In the genomic region with DNA sequence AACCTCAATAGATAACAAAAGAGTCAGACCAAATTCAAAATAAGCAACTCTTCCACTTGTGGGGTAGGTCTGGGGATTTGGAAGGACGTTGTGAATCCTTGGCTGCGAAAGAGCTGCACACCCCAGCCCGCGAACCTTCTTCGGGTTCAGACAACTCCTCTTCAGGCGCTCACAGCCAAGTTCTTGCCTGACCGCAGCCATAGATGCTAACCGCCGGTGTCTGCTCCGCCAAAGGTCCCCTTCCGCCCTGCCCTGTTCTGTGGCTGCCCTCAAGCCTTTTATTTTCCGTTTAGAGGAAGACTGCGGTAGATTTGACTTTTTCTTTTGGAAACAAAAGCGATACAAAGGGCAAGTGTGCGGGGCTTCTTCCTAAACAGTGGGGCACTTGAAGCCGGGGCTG, we compare ENCODE assay signal across 8 mouse cellular contexts.
DNase-seq lines count a peak whose midpoint lies in the region; ATAC-seq and TF ChIP-seq lines count a peak whose summit lies in the region.

No protein-coding gene starts in this region.

- H3K4me3 ChIP-seq in lung, embryonic 16.5 days (ENCODE audit: low read length): peak overlapping the region; percentile 39
- 0 out of 2 replicates have a peak overlapping the region, but pooled peaks have one; percentile 5 for H3K4me3 ChIP-seq in cortical plate, adult 2 months (ENCODE audit: insufficient read depth, low read length)
- H3K4me3 ChIP-seq in hindbrain, embryonic 12.5 days: peak overlapping the region; percentile 25
- H3K4me3 ChIP-seq in liver, embryonic 16.5 days (ENCODE audit: low read depth, low read length): 0 out of 2 replicates have a peak overlapping the region, but pooled peaks have one; percentile 12

- DNase-seq in lung, postnatal 10 days: no peak
- peak; percentile 7 to 33 for DNase-seq in spleen, postnatal 10 days (ENCODE audit: low spot score in 2 of 2)

- no peaks in the 10 kb centered on the region for H3K9me3 ChIP-seq in lung, embryonic 16.5 days (ENCODE audit: control insufficient read depth, low read length)
- H3K9me3 ChIP-seq in hindbrain, embryonic 12.5 days (replicated peaks): no peaks in the 10 kb centered on the region
- no peaks in the 10 kb centered on the region for H3K9me3 ChIP-seq in liver, embryonic 16.5 days (replicated peaks; ENCODE audit: control insufficient read depth, low read length)

- WGBS in lung, embryonic 16.5 days: 6% methylated on average over 16 of the region's 16 CpGs
- 5% methylated on average over 16 of the region's 16 CpGs for WGBS in hindbrain, embryonic 12.5 days
- 2% methylated on average over 16 of the region's 16 CpGs for WGBS in liver, embryonic 16.5 days (ENCODE audit: insufficient replicate concordance)

- peak overlapping the region; percentile 50 for H3K4me2 ChIP-seq in lung, embryonic 16.5 days (ENCODE audit: low read depth, low read length)
- H3K4me2 ChIP-seq in hindbrain, embryonic 12.5 days (replicated peaks): peak overlapping the region; percentile 63
- H3K4me2 ChIP-seq in liver, embryonic 16.5 days (ENCODE audit: low read depth, low read length): peak overlapping the region; percentile 45

- H3K4me1 ChIP-seq in lung, embryonic 16.5 days (replicated peaks; ENCODE audit: control insufficient read depth, insufficient read depth, low read length): no peaks in the 10 kb centered on the region; the same call in 1 of the 2 replicates
- H3K4me1 ChIP-seq in cortical plate, adult 2 months (ENCODE audit: control insufficient read depth, insufficient read depth, low read length): no peaks in the 10 kb centered on the region
- peaks cover 15% of the 10 kb centered on the region for H3K4me1 ChIP-seq in hindbrain, embryonic 12.5 days
- peaks cover 9% of the 10 kb centered on the region for H3K4me1 ChIP-seq in liver, embryonic 16.5 days (ENCODE audit: control insufficient read depth, low read depth, low read length)

- no peak overlapping the region for H3K27ac ChIP-seq in lung, embryonic 16.5 days (ENCODE audit: low read length)
- H3K27ac ChIP-seq in cortical plate, adult 2 months (ENCODE audit: insufficient read depth, low read length): no peak overlapping the region
- H3K27ac ChIP-seq in hindbrain, embryonic 12.5 days: no peak overlapping the region
- no peak overlapping the region for H3K27ac ChIP-seq in liver, embryonic 16.5 days (ENCODE audit: low read length)

- TF ChIP-seq CTCF in cortical plate, adult 2 months (IDR thresholded peaks at IDR 0.05; ENCODE audit: extremely low read depth, insufficient read depth, low read length): no peak

- no peak for TF ChIP-seq POLR2A in cortical plate, adult 2 months (IDR thresholded peaks at IDR 0.05; ENCODE audit: extremely low read depth, insufficient read depth, low read length)

- peaks cover 21% of the 10 kb centered on the region for H3K27me3 ChIP-seq in lung, embryonic 16.5 days (ENCODE audit: control insufficient read depth, insufficient read depth, low read depth, low read length)
- peaks cover 12% of the 10 kb centered on the region; the same call in 1 of the 2 replicates for H3K27me3 ChIP-seq in hindbrain, embryonic 12.5 days
- peaks cover 43% of the 10 kb centered on the region for H3K27me3 ChIP-seq in liver, embryonic 16.5 days (ENCODE audit: control insufficient read depth, insufficient read depth, low read depth, low read length)

- no peak for ATAC-seq in lung, embryonic 16.5 days (ENCODE audit: low read depth)
- no peak for ATAC-seq in hindbrain, embryonic 12.5 days (ENCODE audit: low FRiP score)
- ATAC-seq in liver, embryonic 16.5 days (ENCODE audit: low read depth): no peak
- ATAC-seq in cerebellum, adult (ENCODE audit: insufficient number of reproducible peaks, low FRiP score, low TSS enrichment): no peak
- no peak; the same call in 1 of the 2 replicates for ATAC-seq in megakaryocyte-erythroid progenitor cell, adult 5-6 weeks (replicated peaks; ENCODE audit: low FRiP score, low TSS enrichment, poor library complexity, severe bottlenecking)

- H3K9ac ChIP-seq in lung, embryonic 16.5 days (ENCODE audit: low read length): no peak overlapping the region
- peak overlapping the region; percentile 2; the same call in 1 of the 2 replicates for H3K9ac ChIP-seq in hindbrain, embryonic 12.5 days
- H3K9ac ChIP-seq in liver, embryonic 16.5 days (ENCODE audit: low read depth, low read length): no peak overlapping the region

- H3K36me3 ChIP-seq in lung, embryonic 16.5 days (ENCODE audit: control insufficient read depth, insufficient read depth, low read length): no peaks in the 10 kb centered on the region
- H3K36me3 ChIP-seq in hindbrain, embryonic 12.5 days: no peaks in the 10 kb centered on the region
- no peaks in the 10 kb centered on the region for H3K36me3 ChIP-seq in liver, embryonic 16.5 days (ENCODE audit: control insufficient read depth, insufficient read depth)
